Mouse (Mus musculus) urinary bladder, postnatal 25 days (tissue): ENCODE results near the gene Lcn10.
"Not testable (repeated sequence)": the region's sequence is repeated elsewhere in the genome, so short reads cannot be mapped to it uniquely, and the experiment has no call there.

Source experiments
- DNase-seq: peaks from one replicate; pipeline ENCODE4 v3.0.0; 2022; ENCODE audit warnings: low spot score

Gene Lcn10

DNA sequence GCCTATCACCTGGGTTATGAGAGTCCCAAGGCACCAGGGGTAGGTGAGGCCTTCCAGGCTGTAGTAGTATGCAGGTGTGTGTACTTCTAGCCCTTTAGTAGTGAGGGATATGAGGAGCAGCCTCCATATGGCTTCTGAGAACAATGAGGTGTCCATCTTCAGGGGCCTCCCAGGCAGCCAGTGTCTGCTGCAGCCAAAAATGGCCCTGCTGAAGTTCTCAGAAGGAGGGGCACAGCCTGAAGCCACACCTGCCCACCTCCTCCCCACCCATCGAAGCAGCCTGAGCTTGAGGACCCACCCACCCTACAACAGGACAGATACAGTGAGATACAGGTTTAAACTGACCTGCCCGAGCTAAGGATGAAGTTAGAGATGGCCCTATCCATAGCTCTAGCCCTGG lies at the start of gene Lcn10:
TSS of gene Lcn10 (plus strand) at position 301 of the 400 bp plus-strand sequence.
- no peak for DNase-seq

DNA sequence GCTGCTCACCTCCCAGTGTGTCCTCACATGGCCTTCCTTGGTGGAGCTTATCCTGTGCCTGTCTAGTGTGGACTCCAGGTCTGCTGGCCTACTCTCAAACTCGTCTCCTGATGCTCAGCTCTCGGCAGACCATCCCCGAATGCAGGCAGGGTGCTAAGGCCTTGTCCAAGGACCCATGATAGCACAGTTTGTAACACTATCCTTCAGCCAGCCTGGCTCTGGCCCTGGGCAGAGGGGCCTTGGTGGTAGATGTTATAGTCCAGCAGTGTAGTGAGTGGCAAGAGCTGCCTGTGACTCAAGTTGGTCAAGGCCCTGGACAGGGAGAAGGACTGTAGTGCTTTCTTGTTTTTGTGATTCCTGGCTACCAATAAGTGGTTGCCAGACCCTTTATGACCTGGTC lies 48.9 kb upstream of the Lcn10 start:
- DNase-seq, result no peak

DNA sequence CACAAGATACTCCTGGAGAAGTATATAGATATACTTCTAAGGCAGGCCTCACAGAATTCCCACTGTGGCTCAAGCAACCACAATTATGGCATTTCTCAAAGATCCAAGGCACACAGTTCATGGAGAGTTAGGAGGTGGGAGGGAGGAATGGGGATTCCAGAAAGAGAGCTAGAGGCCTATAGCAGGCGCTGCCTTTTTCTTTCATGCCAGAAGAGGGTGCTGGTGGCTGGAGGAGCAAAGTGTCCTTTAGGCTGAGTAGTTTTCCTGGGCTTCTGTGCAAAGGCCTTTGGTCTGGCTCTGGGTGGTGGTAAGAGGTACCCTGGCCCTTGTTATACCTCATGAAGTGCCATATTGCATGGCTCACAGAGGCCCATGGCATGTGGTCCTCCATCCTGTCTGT lies 48.5 kb upstream of the Lcn10 start:
- no peak for DNase-seq

DNA sequence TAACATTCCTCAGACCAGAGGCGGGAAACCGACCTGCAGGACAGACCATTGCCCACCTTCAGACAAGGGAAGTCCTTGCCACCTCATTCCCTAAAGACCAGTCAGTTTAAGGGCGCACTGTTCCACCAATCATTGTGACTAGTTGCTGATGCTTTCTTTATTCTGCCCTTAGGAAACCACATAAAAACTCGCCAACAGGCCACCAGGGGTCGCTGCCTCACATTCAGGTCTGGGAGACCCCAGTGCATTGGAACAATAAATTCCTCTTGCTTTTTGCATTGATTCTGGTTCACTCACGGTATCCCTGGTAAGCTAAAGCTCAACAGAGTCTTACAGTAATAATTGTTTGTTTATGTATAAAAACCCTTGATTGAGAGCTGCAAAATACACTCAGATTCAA lies 42.6 kb upstream of the Lcn10 start:
- DNase-seq, result peak; percentile 43

DNA sequence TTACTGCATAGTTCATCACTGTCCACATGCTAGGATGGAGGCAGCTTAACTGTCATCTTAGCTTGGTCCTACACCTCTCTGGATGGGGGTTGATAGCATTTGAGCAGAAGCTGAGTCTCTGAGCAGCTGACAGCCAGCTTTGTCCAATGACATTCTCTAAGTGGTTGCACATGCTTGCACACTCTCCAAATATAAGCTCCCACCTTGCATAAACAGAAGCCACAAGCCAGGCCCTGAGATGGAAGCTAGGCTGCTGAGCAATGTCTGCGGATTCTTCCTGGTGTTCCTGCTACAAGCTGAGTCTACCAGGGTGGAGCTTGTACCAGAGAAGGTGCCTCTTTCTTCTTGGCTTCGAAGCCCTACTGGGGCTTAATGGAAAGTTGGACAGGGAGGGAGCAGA lies 29.6 kb upstream of the Lcn10 start, which contains the start of gene Lcn8:
TSS of gene Lcn8 (plus strand) at position 219 of the 400 bp plus-strand sequence.
- no peak for DNase-seq

DNA sequence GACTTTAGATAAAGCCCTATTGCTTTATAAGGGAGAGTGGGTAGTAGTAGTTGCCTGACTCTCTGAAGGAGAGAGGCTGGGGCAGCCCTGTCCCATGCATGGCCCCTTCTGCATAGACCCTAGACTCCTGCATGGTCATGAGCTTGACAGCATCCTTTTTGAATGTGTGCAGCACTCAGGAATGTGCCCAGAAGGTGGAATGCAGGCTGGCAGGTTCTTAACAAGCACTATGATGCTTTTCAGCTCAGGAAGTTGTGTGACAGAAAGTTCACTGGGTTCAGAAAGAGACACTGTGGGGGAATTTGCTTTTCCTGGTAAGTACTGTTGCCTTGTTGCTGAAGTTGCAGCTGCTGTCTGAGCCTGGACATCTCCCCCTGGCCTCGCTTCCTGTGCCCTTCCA lies 28.0 kb upstream of the Lcn10 start:
- no peak for DNase-seq

DNA sequence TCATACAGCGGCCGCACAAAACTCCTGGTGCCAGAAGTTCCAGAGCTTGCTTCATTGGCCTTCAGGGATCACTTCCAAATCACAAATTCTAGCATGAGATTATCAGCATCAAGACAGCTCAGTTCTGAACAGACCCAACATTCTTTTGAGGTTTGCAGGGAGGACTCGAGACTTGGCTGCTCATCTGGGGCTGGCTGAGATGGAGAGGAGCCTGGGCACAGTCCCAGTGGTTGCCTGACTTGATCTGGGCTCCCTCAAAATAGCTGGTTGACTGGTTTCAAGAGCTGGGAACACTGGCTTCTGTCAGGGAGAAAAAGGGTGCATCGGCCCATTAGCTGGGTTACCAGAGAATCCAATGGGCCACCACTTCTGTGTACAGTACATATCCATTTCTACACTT lies 25.8 kb upstream of the Lcn10 start:
- no peak for DNase-seq

DNA sequence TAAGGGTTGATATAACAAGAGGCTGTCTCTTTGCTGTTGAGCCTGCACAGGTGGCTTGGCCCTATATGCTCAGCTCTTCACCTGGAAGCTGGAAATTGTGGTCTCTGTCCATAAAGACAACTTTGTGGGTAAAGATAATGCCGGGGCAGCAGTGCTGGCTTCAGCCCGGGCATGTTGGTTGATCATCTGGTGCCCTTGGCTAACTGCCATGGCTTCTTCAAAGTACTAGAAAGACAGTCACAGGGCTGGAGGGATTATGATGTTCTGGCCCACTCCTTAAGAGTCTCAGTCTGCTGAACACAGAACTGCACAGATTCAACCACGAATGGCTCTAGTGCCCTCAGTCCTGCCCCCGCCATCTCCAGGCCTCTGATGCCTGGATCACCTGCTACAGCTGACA lies 25.3 kb upstream of the Lcn10 start:
- DNase-seq, result no peak

DNA sequence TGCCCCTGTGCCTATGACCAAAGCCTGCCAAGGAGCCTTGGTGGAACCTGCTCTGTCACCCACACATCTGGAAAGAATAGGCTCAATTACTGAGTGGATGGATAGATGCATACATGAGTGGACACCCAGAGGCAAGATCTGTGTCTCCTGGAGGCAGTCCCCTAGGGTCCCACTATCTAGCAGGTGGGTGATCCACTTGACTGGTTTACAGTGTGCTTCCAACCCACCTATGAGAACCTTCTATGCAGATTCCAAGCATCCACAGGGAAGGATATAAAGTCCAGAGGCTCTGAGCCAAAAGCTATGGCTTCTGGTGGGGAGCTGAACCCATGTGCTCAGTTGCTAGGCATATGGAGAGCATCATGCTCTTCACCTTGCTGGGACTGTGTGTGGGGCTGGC lies 24.9 kb upstream of the Lcn10 start, which contains the start of gene Lcn5:
TSS of gene Lcn5 (plus strand) at position 301 of the 400 bp plus-strand sequence.
- DNase-seq, result no peak

DNA sequence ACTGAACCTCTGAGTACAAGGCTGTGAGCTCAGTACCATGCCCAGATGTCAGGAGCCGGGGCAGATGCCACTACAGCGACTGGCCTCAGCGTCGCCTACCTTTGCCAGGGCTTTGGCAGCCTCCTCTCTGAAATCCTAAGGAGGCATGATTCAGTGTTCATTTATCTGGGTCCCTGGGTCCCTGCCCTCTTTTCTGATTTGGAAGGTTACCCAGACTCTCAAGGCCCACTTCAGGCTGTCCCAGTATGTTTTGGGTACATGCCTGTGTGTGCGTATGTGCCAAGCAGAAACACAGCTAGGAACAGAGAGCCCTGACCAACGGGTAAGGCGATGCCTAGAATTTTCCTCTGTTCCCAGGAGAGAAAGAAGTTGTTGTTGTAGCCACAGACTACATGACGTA lies 22.2 kb upstream of the Lcn10 start:
- no peak for DNase-seq

DNA sequence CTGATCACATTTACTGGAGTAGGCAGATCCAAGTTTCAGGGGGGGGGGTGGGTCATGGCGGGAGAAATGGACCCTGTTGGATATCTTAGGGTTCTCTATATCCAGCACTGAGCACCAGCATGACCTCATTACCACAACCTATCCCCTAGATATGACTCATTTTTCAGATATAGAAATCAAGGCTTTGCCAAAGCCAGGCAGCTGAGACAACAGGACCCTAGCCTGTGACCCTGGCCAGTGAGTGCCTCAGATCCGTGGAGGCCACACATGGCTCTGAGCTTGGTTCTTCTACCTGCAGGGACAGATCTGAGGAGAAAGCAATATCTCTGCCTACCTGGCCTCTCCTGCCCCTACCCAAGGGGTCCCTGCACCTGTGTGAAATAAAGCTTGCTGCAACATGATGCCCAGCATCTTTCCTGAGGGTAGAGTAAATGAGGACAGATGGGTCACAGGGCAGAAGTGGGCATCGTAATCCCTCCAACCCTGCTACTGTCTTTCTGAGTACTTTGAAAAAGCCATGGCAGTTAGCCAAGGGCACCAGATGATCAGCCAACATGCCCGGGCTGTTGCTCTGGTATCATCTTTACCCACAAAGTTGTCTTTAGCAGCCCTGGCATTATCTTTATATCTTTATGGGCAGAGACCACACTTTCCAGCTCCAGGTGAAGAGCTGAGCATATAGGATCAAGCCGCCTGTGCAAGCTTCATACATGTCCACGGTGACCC lies 21.1 kb upstream of the Lcn10 start:
- DNase-seq, result no peak

DNA sequence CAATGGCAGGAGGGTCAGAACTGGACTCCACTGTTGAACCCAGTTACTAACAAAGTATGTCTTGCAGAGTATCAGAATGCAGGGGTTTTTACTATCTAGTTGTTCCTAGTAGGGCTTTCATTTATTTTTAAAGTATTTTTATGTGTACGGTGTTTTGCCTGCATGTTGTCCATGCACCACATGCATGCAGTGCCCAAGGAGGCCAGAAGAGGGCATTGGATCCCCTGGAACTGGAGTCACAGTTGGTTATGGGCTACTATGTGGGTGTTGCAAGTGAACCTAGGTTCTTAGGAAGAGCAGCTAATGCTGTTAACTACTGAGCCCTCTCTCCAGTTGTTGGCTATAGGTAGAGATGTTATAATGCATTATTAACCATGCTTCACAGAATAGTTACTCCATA lies 19.0 kb upstream of the Lcn10 start:
- peak; percentile 62 for DNase-seq

DNA sequence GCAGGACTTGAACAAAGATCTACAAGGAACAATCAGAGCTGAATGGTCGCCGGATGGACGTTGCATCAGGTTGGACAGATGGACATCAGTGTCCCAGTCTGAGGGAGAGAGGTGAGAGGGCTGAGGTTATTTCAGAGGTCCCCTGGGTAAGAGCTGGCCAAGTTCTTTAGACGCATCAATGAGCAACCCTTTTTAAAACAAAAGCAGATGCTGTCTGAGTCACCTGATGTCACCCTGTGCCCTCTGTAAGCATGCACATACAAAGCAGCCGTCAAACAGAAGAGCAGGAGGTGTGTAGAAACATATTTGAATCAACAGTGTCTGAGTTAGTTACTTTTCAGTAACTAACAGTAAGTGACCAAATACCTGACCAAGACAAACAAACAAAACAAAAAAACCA lies 18.4 kb upstream of the Lcn10 start:
- DNase-seq, result no peak

DNA sequence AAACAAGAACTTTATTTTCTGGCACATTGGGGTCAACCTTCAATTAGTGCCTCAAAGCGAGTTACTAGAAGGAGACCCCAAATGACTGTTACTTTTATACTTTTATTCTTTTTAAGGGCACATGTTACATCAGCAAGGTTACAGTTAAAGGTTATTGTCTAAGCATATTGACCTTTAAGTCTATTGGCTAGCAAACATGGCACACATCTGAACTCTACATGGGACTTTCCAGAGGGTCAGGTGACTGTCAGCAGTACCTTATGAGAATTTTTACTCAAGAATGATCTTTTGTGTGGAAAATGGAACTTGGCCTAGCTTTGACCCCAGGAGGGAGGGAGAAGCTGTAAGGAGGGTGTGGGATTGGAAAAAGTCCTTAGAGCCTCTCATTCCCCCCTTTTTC lies 16.0 kb upstream of the Lcn10 start:
- DNase-seq, result no peak

DNA sequence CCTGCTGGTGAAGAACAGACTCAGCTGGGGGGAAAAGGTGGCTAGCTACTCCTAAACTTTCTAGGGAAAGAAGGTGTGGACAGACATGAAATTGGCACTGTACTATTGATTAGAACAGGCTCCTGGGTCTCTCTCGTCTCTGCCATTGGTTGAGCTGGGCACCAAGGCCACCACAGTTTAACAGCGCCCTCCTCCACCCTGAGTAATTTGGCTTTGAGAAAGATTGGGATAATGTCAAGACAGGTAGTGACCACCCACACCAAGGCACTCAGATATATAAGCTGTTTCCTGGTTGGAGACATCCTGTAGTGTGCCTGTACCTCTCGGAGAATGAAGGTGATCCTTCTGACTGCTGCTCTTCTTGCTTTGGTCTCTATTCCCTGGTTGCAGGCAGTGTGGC lies 6.0 kb upstream of the Lcn10 start, which contains the start of gene Lcn6:
TSS of gene Lcn6 (plus strand) at position 301 of the 400 bp plus-strand sequence.
- DNase-seq, result no peak

DNA sequence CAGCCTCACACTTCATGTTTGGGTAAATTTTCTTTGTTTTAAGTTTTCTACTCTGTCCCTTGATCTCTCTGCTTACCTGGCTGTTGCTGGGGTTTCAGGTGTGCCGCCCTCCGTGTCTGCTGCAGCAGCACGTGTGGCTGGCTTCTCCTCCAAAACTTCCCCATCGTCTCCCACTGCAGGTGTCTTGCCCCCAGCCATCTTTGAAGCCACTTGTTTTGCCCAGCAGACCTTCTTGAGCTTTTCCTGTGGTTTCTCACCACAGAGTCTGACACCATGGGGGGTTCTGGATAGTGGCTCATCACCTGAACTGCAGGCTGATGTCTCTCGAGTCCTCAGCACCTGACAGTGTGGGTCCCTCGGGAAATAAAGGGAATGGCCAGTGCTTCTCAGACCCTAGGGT lies 3.0 kb upstream of the Lcn10 start:
- no peak for DNase-seq

DNA sequence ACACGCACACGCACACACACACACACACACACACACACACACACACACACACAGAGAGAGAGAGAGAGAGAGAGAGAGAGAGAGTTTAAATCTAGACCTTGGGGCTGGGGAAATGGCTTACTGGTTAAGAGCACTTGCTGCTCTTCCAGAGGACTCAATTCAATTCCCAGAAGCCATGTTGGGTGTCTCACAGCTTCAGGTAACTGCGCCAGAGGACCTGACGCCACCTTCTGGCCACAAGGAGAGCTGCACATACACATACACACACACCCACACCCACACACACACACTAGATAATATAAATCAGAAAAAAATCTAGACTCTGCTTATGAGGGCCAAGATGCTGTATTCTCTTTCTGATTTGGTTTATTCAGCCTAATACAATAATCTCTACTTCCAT lies 4.4 kb downstream of the Lcn10 start:
- no peak for DNase-seq

DNA sequence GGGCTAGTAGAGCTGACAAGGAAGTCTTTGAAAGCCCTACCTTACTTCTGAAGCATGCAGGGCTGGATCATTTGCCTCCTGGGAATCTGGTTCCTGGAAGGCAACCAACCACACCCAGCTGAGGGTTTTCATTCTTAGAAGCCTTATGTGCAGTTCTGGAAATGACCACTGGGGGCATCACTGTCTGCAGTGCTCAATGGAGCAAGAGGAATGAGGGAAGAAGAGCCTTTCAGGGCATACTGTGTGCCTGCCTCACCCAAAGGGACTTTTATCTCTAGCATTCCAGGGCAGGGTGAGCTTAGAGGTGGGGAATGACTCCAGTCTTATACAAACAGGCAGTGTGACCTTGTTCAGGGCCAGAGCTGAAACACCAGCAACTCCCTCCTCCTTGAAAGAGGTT lies 12.1 kb downstream of the Lcn10 start:
- peak; percentile 72 for DNase-seq

DNA sequence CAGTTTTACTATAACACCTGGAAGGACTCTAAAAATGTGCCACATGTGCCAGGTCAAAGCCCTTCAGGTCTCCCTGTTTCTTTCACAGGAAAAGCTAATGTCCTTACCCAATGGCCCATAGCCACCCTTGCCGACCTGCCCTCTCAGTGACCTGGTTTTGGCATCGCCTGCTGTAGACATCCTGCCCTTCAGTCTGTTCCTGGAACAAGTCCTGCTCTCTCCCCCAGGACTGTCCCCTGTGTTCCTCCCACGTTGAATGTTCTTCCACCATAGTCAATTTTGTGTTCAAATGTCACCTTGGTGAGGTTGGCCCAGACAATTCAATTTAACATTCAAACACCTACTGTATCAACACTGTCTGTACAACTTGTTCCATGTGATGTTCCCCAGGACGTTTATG lies 14.4 kb downstream of the Lcn10 start:
- no peak for DNase-seq

DNA sequence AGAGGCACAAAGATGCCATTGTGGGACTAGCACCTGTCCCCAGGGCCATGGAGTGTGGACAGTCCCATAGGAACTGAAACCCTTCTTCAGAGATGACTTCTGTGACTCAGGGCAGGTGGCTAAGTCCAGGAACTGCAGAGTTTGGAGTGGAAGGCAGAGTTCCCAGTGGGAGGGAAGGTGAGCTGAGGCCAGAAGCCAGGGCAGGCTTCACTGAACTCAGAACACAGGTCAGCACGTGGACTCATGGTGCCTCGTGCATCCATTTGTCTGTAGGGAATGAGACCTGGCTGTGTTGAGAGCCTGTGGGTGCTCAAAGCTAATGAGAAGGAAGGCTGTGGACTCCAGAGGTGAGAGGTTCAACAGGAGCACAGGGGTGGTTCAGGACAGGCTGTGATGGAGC lies 16.2 kb downstream of the Lcn10 start:
- no peak for DNase-seq

DNA sequence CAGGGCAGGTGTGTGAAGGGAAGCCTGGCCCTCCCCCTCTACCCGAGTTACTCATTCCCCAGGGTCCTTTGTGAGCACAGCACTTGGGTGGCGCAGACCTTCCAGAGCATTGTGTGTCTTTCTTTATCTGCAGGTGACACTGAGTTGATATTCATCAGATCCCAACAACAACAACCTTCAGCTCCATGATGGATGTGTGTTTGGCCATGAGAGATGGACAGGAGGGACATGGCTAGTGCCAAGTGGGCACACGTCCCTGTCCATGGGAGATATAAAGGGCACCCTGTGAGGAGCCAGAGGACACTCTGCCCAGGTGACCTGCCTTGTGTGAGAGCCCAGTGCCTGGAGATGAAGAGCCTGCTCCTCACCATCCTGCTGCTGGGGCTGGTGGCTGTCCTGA lies 17.2 kb downstream of the Lcn10 start, which contains the start of gene Obp2a:
TSS of gene Obp2a (plus strand) at position 301 of the 400 bp plus-strand sequence.
- not testable (repeated sequence) for DNase-seq

DNA sequence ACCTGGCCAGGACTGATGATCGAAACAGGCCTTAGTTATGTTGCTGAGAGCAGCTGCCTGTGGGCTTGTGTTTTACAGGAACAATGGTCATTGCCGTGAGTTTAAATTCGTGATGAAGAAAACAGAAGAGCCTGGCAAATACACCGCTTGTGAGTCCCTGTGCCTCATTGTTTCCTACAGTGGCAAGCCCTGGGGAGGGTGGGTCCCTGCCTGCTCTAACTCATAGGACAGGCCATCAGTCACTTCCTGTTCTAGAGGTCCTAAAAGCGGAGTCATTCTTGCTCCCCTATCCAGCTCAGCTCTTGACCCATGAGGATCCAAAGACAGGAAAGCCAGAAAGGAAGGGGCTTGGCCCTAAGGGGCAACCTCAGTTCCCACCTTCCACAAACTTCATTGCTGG lies 18.5 kb downstream of the Lcn10 start:
- DNase-seq, result no peak

DNA sequence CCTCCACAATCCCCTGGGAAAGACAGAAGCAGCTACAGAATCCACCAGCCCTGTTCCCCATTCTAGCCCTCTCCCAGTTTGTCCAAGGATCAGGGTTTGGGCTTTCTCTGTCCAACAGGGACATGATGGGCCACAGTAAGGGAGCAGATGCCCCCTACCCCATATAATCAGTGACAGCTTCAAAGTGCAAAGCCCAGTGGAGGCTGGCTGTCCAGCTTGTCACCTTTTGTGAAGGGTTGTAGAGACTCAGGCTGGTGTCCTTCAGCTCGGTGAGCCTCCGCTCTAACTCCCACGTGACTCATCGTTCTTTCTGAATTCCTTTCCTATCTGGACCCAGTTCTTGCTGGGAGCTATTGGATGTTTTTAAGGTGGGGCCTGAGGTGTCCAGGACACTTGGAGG lies 21.2 kb downstream of the Lcn10 start:
- no peak for DNase-seq
